Mouse (Mus musculus): ENCODE measurements at regions not wholly inside any gene's neighbourhood (a gene's known extent, or its start where the extent isn't known, plus 50 kb on each side); places are given as distances from the start of the nearest gene placed in this dataset.

GRCm38 (mm10) chr12:16068940-16069339 is 252.2 kb upstream of the Trib2 start:
- ATAC-seq (ENCODE audit: low TSS enrichment) = peak; percentile 72

GRCm38 (mm10) chr12:16062689-16063088 is 246.0 kb upstream of the Trib2 start:
- no peak for ATAC-seq (ENCODE audit: low TSS enrichment)

GRCm38 (mm10) chr12:16060461-16060860 is 243.7 kb upstream of the Trib2 start:
- no peak for ATAC-seq (ENCODE audit: low TSS enrichment)

- ATAC-seq (ENCODE audit: low TSS enrichment) = no peak
These were observed 241.5 kb upstream of the Trib2 start for GRCm38 (mm10) chr12:16058255-16058654.

GRCm38 (mm10) chr12:16056831-16057230 is 240.1 kb upstream of the Trib2 start:
- ATAC-seq (ENCODE audit: low TSS enrichment) = no peak

- no peak for ATAC-seq (ENCODE audit: low TSS enrichment)
These were observed 239.5 kb upstream of the Trib2 start for GRCm38 (mm10) chr12:16056216-16056615.

GRCm38 (mm10) chr12:16054591-16054990 is 237.9 kb upstream of the Trib2 start:
- no peak for ATAC-seq (ENCODE audit: low TSS enrichment)

- no peak for ATAC-seq (ENCODE audit: low TSS enrichment)
These were observed 237.0 kb upstream of the Trib2 start for GRCm38 (mm10) chr12:16053735-16054134.

- no peak for ATAC-seq (ENCODE audit: low TSS enrichment)
These were observed 236.3 kb upstream of the Trib2 start for GRCm38 (mm10) chr12:16052998-16053397.

GRCm38 (mm10) chr12:16052353-16052752 is 235.6 kb upstream of the Trib2 start:
- ATAC-seq (ENCODE audit: low TSS enrichment) = no peak

- no peak for ATAC-seq (ENCODE audit: low TSS enrichment)
These were observed 234.7 kb upstream of the Trib2 start for GRCm38 (mm10) chr12:16051439-16051838.

GRCm38 (mm10) chr12:16049545-16049944 is 232.8 kb upstream of the Trib2 start:
- ATAC-seq (ENCODE audit: low TSS enrichment) = no peak

GRCm38 (mm10) chr12:16046643-16047042 is 229.9 kb upstream of the Trib2 start:
- ATAC-seq (ENCODE audit: low TSS enrichment) = no peak

- no peak for ATAC-seq (ENCODE audit: low TSS enrichment)
These were observed 229.2 kb upstream of the Trib2 start for GRCm38 (mm10) chr12:16045791-16046494.

- ATAC-seq (ENCODE audit: low TSS enrichment) = no peak
These were observed 226.9 kb upstream of the Trib2 start for GRCm38 (mm10) chr12:16043466-16044214.

- ATAC-seq (ENCODE audit: low TSS enrichment) = no peak
These were observed 225.6 kb upstream of the Trib2 start for GRCm38 (mm10) chr12:16042362-16042761.

GRCm38 (mm10) chr12:16041129-16041528 is 224.4 kb upstream of the Trib2 start:
- no peak for ATAC-seq (ENCODE audit: low TSS enrichment)

GRCm38 (mm10) chr12:16035551-16035950 is 218.8 kb upstream of the Trib2 start:
- ATAC-seq (ENCODE audit: low TSS enrichment) = no peak

GRCm38 (mm10) chr12:16034691-16035515 is 218.2 kb upstream of the Trib2 start:
- ATAC-seq (ENCODE audit: low TSS enrichment) = no peak

GRCm38 (mm10) chr12:16026654-16027053 is 209.9 kb upstream of the Trib2 start:
- no peak for ATAC-seq (ENCODE audit: low TSS enrichment)

- ATAC-seq (ENCODE audit: low TSS enrichment) = no peak
These were observed 206.6 kb upstream of the Trib2 start for GRCm38 (mm10) chr12:16023273-16023672.

- ATAC-seq (ENCODE audit: low TSS enrichment) = no peak
These were observed 204.6 kb upstream of the Trib2 start for GRCm38 (mm10) chr12:16021202-16021821.
